Mouse (Mus musculus) CH12.LX (cell line): ENCODE data around the gene Mettl26. TPM values are rescaled to one million over a fixed set of nuclear protein-coding genes. Genes with fewer than 3 reads are reported as not detected.

Experiments
- DNase-seq: peaks from one replicate; pipeline ENCODE4 v3.0.0-alpha.2; 2013; ENCODE audit errors: extremely low read depth
- H3K27ac ChIP-seq: 2 replicates; pipeline ENCODE4 v1.5.1; 2012; ENCODE audit warnings: low read depth, mild to moderate bottlenecking, control low read depth, moderate library complexity; ENCODE audit not compliant: insufficient read depth
- H3K27me3 ChIP-seq: replicated peaks from 2 replicates; pipeline ENCODE3; 2012; ENCODE audit warnings: inconsistent platforms
- H3K36me3 ChIP-seq, 2 experiments: replicated peaks in 1 of 2; 2 replicates each; pipeline versions ENCODE3 to v1.6.1; 2012; ENCODE audit warnings: inconsistent platforms in 1 of 2, low read length in 1 of 2, mild to moderate bottlenecking in 1 of 2, mixed read lengths in 1 of 2, moderate library complexity in 1 of 2; ENCODE audit not compliant: control insufficient read depth in 1 of 2, insufficient read depth in 1 of 2
- H3K4me1 ChIP-seq, 2 experiments: 2 replicates each; pipeline ENCODE4 v1.6.1; 2012; ENCODE audit warnings: inconsistent platforms in 1 of 2, moderate library complexity in 1 of 2; ENCODE audit not compliant: insufficient read depth in 2 of 2, control insufficient read depth in 1 of 2
- H3K4me2 ChIP-seq: 2 replicates; pipeline ENCODE4 v1.6.1; 2012; ENCODE audit warnings: low read depth, mild to moderate bottlenecking, control low read depth; ENCODE audit not compliant: poor library complexity, insufficient read depth, severe bottlenecking
- H3K4me3 ChIP-seq, 3 experiments: fragments of 150-350 bp in 1 of 3; sonication (generic) in 1 of 3; replicated peaks in 1 of 3; 2 replicates each; pipeline versions ENCODE3 to v1.5.1; 2011 to 2012; ENCODE audit warnings: low read depth in 2 of 3, low read length in 2 of 3, mild to moderate bottlenecking in 2 of 3, moderate library complexity in 2 of 3, control low read depth in 1 of 3, improper control_type of control experiment in 1 of 3, inconsistent platforms in 1 of 3, mixed read lengths in 1 of 3; ENCODE audit not compliant: poor library complexity in 1 of 3
- H3K79me2 ChIP-seq: replicated peaks from 2 replicates; pipeline ENCODE4 v1.6.1; 2012; ENCODE audit warnings: mild to moderate bottlenecking, moderate library complexity; ENCODE audit not compliant: control insufficient read depth, poor library complexity, insufficient read depth, severe bottlenecking; ENCODE audit errors: extremely low read depth
- H3K9ac ChIP-seq: 2 replicates; pipeline ENCODE4 v1.6.1; 2012; ENCODE audit warnings: low read depth, mild to moderate bottlenecking, control low read depth, moderate library complexity; ENCODE audit not compliant: insufficient read depth
- H3K9me3 ChIP-seq: replicated peaks from 2 replicates; pipeline ENCODE3; 2012; ENCODE audit warnings: low read length, inconsistent platforms, mixed read lengths
- CHD1 ChIP-seq: IDR thresholded peaks from 2 replicates; pipeline ENCODE4 v1.6.1; 2012; ENCODE audit warnings: low read depth, low read length, improper control_type of control experiment, inconsistent platforms
- CHD2 ChIP-seq: IDR thresholded peaks from 2 replicates; pipeline ENCODE4 v1.6.1; 2011; ENCODE audit warnings: low read length, improper control_type of control experiment
- CTCF ChIP-seq, 2 experiments: IDR thresholded peaks in 1 of 2; conservative IDR thresholded peaks in 1 of 2; 2 replicates each; pipeline ENCODE4 v1.5.1; 2011 to 2012; ENCODE audit warnings: low read depth in 2 of 2, low read length in 2 of 2, improper control_type of control experiment in 1 of 2, inconsistent platforms in 1 of 2, mild to moderate bottlenecking in 1 of 2, moderate library complexity in 1 of 2
- E2F4 ChIP-seq: IDR thresholded peaks from 2 replicates; pipeline ENCODE4 v1.6.1; 2011; ENCODE audit warnings: low read depth, low read length, improper control_type of control experiment; ENCODE audit not compliant: insufficient replicate concordance
- ELF1 ChIP-seq: IDR thresholded peaks from 2 replicates; pipeline ENCODE4 v1.6.1; 2014; ENCODE audit warnings: low read depth, mild to moderate bottlenecking, inconsistent platforms, low read length, improper control_type of control experiment
- EP300 ChIP-seq: IDR thresholded peaks from 2 replicates; pipeline ENCODE4 v1.6.1; 2011; ENCODE audit warnings: low read length, improper control_type of control experiment
- IRF4 ChIP-seq: IDR thresholded peaks from 2 replicates; pipeline ENCODE4 v1.6.1; 2014; ENCODE audit warnings: low read depth, mild to moderate bottlenecking, inconsistent platforms, low read length, improper control_type of control experiment
- MEF2A ChIP-seq: IDR thresholded peaks from 2 replicates; pipeline ENCODE4 v1.6.1; 2014; ENCODE audit warnings: low read depth, mild to moderate bottlenecking, inconsistent platforms, low read length, improper control_type of control experiment, borderline replicate concordance
- MYC ChIP-seq: IDR thresholded peaks from 2 replicates; pipeline ENCODE4 v1.6.1; 2011; ENCODE audit warnings: low read depth, mild to moderate bottlenecking, improper control_type of control experiment, low read length
- NELFE ChIP-seq: IDR thresholded peaks from 2 replicates; pipeline ENCODE4 v1.6.1; 2011; ENCODE audit warnings: low read depth, low read length, improper control_type of control experiment
- PAX5 ChIP-seq: IDR thresholded peaks from 2 replicates; pipeline ENCODE4 v1.6.1; 2012; ENCODE audit warnings: low read length, inconsistent platforms, mixed read lengths
- POLR2A ChIP-seq: IDR thresholded peaks from 2 replicates; pipeline ENCODE4 v1.6.1; 2011; ENCODE audit warnings: low read depth, mild to moderate bottlenecking, improper control_type of control experiment, low read length
- POLR2AphosphoS2 ChIP-seq: IDR thresholded peaks from 2 replicates; pipeline ENCODE4 v1.6.1; 2011; ENCODE audit warnings: low read depth, low read length, improper control_type of control experiment
- RCOR1 ChIP-seq: conservative IDR thresholded peaks from 2 replicates; pipeline ENCODE4 v1.6.1; 2012; ENCODE audit warnings: low read depth, mild to moderate bottlenecking, inconsistent platforms, low read length, improper control_type of control experiment
- SIN3A ChIP-seq: IDR thresholded peaks from 2 replicates; pipeline ENCODE4 v1.6.1; 2012; ENCODE audit warnings: low read length, improper control_type of control experiment, inconsistent platforms
- TBP ChIP-seq: conservative IDR thresholded peaks from 2 replicates; pipeline ENCODE4 v1.6.1; 2011; ENCODE audit warnings: low read depth, low read length, improper control_type of control experiment
- UBTF ChIP-seq: IDR thresholded peaks from 2 replicates; pipeline ENCODE4 v1.6.1; 2012; ENCODE audit warnings: low read depth, mild to moderate bottlenecking, inconsistent platforms, low read length, improper control_type of control experiment, moderate library complexity
- USF1 ChIP-seq: IDR thresholded peaks from 2 replicates; pipeline ENCODE4 v1.6.1; 2014; ENCODE audit warnings: low read depth, mild to moderate bottlenecking, inconsistent platforms, low read length, improper control_type of control experiment
- ZC3H11A ChIP-seq: IDR thresholded peaks from 2 replicates; pipeline ENCODE4 v1.6.1; 2012; ENCODE audit warnings: low read depth, mild to moderate bottlenecking, inconsistent platforms, low read length, improper control_type of control experiment
- ZKSCAN1 ChIP-seq: IDR thresholded peaks from 2 replicates; pipeline ENCODE4 v1.6.1; 2012; ENCODE audit warnings: low read depth, inconsistent platforms, low read length, improper control_type of control experiment, borderline replicate concordance
- ZMIZ1 ChIP-seq: IDR thresholded peaks from 2 replicates; pipeline ENCODE4 v1.6.1; 2012; ENCODE audit warnings: low read depth, mild to moderate bottlenecking, inconsistent platforms, low read length, improper control_type of control experiment
- ZNF384 ChIP-seq: IDR thresholded peaks from 2 replicates; pipeline ENCODE4 v1.6.1; 2012; ENCODE audit warnings: low read depth, low read length, improper control_type of control experiment, inconsistent platforms
- dilution Hi-C: fragments of 300-500 bp; cut with MboI; formaldehyde crosslinking; loops from 2 replicates; pipeline ENCODE4 v1.14.3; 2020; ENCODE audit warnings: low sequenced_read_pairs; ENCODE audit not compliant: extremely low pct_unique_long_range_greater_than_20kb, extremely low pct_ligation_motif_present
- in situ Hi-C: fragments of 300-500 bp; cut with MboI; formaldehyde crosslinking; loops from 3 replicates; pipeline ENCODE4 v1.14.3; 2019; ENCODE audit warnings: low sequenced_read_pairs, low pct_ligation_motif_present, low pct_unique_long_range_greater_than_20kb, mixed read lengths
- polyA plus RNA-seq: library from polyadenylated mRNA; unstranded; fragments of >175 nt; gene quantifications from 2 replicates; pipeline ENCODE4 v1.2.1, GENCODE M21; 2012; ENCODE audit warnings: low read depth; ENCODE audit not compliant: insufficient read length
- total RNA-seq, 2 experiments: library from RNA; depleted of rRNA; stranded (reverse); fragments of 300-350 nt in 1 of 2; fragments of >200 nt in 1 of 2; gene quantifications; 2 replicates each; pipeline ENCODE4 v1.2.3; 2012 to 2014

Gene Mettl26
- total and polyA plus RNA-seq, 3 experiments = 29.8 to 52.5 (median 33.0) TPM

DNA sequence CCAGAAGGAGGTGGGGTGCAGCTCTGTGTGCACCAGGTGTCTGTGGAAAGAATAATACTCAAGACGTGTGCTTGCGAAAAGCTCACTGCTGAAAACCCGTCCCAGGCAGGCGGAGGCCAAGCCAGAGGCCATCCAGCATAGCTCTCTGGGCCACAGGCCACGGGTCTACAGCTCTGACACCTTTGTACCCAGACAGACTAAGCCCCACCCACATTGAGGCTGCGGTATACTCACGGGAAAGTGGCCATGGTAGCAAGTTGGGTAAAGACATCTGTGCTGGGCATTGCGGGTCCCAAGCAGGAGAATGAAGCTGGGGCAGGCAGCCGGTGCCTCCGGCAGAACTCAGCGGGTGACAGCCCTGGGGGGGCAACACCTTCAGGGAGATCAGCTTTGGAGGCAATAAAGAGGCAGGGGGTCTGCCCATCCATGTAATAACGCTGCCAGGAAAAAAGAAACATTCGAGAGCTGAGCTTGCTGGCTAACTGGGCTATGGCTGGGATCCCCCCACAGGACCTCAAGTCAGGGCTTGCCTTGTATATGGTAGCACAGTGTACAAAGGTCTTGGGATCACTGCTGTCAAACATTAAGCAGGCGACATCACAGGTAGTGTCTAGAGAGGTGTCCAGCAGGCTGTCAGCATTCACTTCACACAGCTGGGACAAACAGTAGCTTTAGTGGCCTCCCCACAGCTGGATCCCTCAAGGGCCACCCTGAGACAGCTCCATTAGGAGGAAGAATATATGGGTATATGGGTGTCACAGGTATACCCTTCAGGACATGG lies 35.2 kb upstream of the Mettl26 start:
- in situ Hi-C loops = no loop called here
- DNase-seq = no peak
- dilution Hi-C loops = no loop called here
- no peak overlapping the region for H3K9ac ChIP-seq
- peaks cover 73 to 84% of the 10 kb centered on the region in 2 experiments for H3K36me3 ChIP-seq
- no peak for TF ChIP-seq USF1
- TF ChIP-seq ZKSCAN1 = no peak
- TF ChIP-seq E2F4 = no peak
- TF ChIP-seq SIN3A = no peak
- no peak for TF ChIP-seq ELF1
- TF ChIP-seq CHD2 = no peak
- H3K27me3 ChIP-seq = no peaks in the 10 kb centered on the region
- H3K27ac ChIP-seq = no peak overlapping the region
- peaks cover 14% of the 10 kb centered on the region for H3K79me2 ChIP-seq
- H3K4me2 ChIP-seq = no peak overlapping the region
- H3K4me3 ChIP-seq = no peak overlapping the region
- peaks cover 14 to 15% of the 10 kb centered on the region in 2 experiments for H3K4me1 ChIP-seq
- no peaks in the 10 kb centered on the region for H3K9me3 ChIP-seq

DNA sequence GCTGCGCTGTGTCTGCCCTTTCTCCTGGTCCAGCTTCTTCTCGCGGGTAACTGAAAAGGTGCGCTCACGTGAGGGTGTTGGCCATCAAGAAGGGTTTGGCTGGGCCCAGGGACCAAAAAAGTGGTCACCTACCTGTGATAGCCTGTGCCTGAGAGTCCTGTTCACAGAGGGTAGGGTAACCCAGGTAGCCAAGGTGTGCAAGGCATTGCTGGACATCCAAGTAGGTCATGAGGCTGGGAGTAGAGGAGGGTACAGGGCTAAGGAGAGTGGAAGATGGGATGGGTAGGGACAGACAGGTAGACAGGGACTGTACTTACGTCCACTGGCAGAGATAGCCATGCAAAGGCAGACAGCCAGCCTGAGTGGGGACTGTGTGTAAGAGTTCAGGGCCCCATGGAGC lies 34.4 kb upstream of the Mettl26 start:
- in situ Hi-C loops = no loop called here
- H3K4me1 ChIP-seq = peaks cover 12 to 15% of the 10 kb centered on the region in 2 experiments
- H3K4me3 ChIP-seq = no peak overlapping the region
- H3K79me2 ChIP-seq = peaks cover 14% of the 10 kb centered on the region
- no peak overlapping the region for H3K9ac ChIP-seq
- no peak overlapping the region for H3K27ac ChIP-seq
- DNase-seq = no peak
- peaks cover 69 to 83% of the 10 kb centered on the region in 2 experiments for H3K36me3 ChIP-seq
- TF ChIP-seq ELF1 = no peak
- TF ChIP-seq POLR2A = no peak
- TF ChIP-seq TBP = no peak
- no peak for TF ChIP-seq MEF2A
- no peak for TF ChIP-seq ZNF384
- TF ChIP-seq CHD2 = no peak
- no peak for TF ChIP-seq MYC
- TF ChIP-seq EP300 = no peak
- TF ChIP-seq POLR2AphosphoS2 = no peak
- TF ChIP-seq CHD1 = no peak
- no peak for TF ChIP-seq ZMIZ1
- no peak for TF ChIP-seq IRF4
- TF ChIP-seq PAX5 = no peak
- no peak for TF ChIP-seq RCOR1
- no peak for TF ChIP-seq UBTF
- no peak for TF ChIP-seq CTCF (conservative IDR thresholded peaks at IDR 0.05 in 1 of 2, IDR thresholded peaks at IDR 0.05 in 1 of 2; ENCODE audit: low read depth in 2 of 2, low read length in 2 of 2)
- no peak for TF ChIP-seq ZC3H11A
- TF ChIP-seq NELFE = no peak
- H3K4me2 ChIP-seq = no peak overlapping the region
- no peaks in the 10 kb centered on the region for H3K9me3 ChIP-seq
- dilution Hi-C loops = no loop called here
- H3K27me3 ChIP-seq = no peaks in the 10 kb centered on the region
